Mouse (Mus musculus) midbrain, embryonic 16.5 days (tissue): ENCODE measurements around the gene Rnf214. TPM values are rescaled to one million over a fixed set of nuclear protein-coding genes. Genes with fewer than 3 reads are reported as not detected.
A peak's percentile ranks its signal among the peaks of the same experiment; 100 is the strongest.

Experiments used
- ATAC-seq: fragments of 200-750 bp; cut with Nextera tagmentation; 2 replicates; pipeline ENCODE4 v1.8.0; 2017; ENCODE audit warnings: moderate TSS enrichment
- H3K27ac ChIP-seq: fragments of 300-500 bp; sonication (generic); 2 replicates; pipeline ENCODE4 v1.5.1; 2014; ENCODE audit warnings: mild to moderate bottlenecking, low read length, mixed read lengths
- H3K27me3 ChIP-seq: fragments of 300-500 bp; sonication (generic); 2 replicates; pipeline ENCODE4 v1.6.1; 2014; ENCODE audit warnings: low read depth, low read length, mixed read lengths; ENCODE audit not compliant: control insufficient read depth, insufficient read depth
- H3K36me3 ChIP-seq: fragments of 300-500 bp; sonication (generic); 2 replicates; pipeline ENCODE4 v1.6.1; 2014; ENCODE audit warnings: mild to moderate bottlenecking, low read length, moderate library complexity, mixed read lengths; ENCODE audit not compliant: control insufficient read depth, insufficient read depth
- H3K4me1 ChIP-seq: fragments of 300-500 bp; sonication (generic); 2 replicates; pipeline ENCODE4 v1.6.1; 2014; ENCODE audit warnings: mild to moderate bottlenecking, low read length, mixed read lengths; ENCODE audit not compliant: control insufficient read depth, insufficient read depth
- H3K4me2 ChIP-seq: fragments of 300-500 bp; sonication (generic); 2 replicates; pipeline ENCODE4 v1.6.1; 2014; ENCODE audit warnings: mild to moderate bottlenecking, low read length, mixed read lengths
- H3K4me3 ChIP-seq: fragments of 300-500 bp; sonication (generic); 2 replicates; pipeline ENCODE4 v1.5.1; 2014; ENCODE audit warnings: low read depth, mild to moderate bottlenecking, low read length, moderate library complexity, mixed read lengths
- H3K9ac ChIP-seq: fragments of 300-500 bp; sonication (generic); 2 replicates; pipeline ENCODE4 v1.6.1; 2014; ENCODE audit warnings: low read depth, low read length, mixed read lengths
- H3K9me3 ChIP-seq: fragments of 300-500 bp; sonication (generic); replicated peaks from 2 replicates; pipeline ENCODE4 v1.6.1; 2014; ENCODE audit warnings: mild to moderate bottlenecking, low read length, mixed read lengths; ENCODE audit not compliant: control insufficient read depth, poor library complexity, severe bottlenecking
- WGBS: fragments of 180-500 bp; shearing (Covaris S2); extraction: QIAGEN DNeasy Blood & Tissue Kit; methylation state at CpG from one replicate; pipeline ENCODE4 v1.1.7; 2014; 5-methylcytosine and 5-hydroxymethylcytosine counted together
- polyA plus RNA-seq: library from polyadenylated mRNA; unstranded; fragments of >200 nt; fragmentation: Nextera tagmentation; extraction: Ambion mirVana; gene quantifications from 2 replicates; pipeline ENCODE4 v1.2.1, GENCODE M21; 2015

Gene Rnf214
- 97.9 and 118 TPM in 2 replicates for polyA plus RNA-seq

DNA sequence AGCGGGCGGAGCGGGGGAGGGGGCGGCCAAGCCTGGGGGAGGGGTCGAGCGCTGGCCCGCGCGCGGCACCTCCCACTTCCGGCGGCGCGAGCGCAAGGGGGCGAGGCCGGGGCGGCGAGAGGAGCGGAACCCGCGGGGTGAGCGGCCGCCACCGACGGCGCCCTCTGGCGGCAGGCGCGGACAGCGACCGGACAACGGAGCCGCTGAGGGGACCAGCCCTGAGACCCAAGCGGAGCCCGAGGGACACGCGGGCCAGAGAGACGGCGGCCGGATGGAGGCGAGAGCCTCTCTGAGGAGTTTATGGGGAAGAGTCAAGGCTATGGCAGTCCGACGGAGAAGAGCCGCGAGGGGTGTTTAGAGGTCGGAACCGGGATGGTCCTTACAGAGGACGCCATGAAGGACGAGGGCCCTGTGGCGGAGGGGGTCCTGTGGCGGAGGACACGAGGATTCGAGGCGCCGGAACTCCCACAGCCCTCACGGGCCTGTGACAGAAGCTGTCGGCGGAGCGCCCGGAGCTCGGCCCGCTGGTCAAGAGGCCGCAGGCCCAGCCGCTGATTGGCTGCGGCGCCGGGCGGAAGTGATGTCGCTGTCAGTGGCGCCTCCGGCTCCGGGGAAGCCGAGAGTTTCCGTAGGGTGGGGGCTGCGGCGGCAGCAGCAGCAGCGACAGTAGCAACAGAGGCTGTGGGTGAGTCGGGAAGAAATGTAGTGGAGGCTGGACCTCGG is at the start of gene Rnf214, which contains the start of gene Pcsk7:
TSS of gene Rnf214 (minus strand) at position 557 of the 723 bp plus-strand sequence.
TSS of gene Pcsk7 (plus strand) at position 143 of the 723 bp plus-strand sequence.
- peak; percentile 95 for ATAC-seq
- H3K36me3 ChIP-seq = peaks cover 13% of the 10 kb centered on the region
- peak within 1 kb of the TSS; percentile 98 for H3K27ac ChIP-seq
- H3K4me3 ChIP-seq = peak within 1 kb of the TSS; percentile 95
- H3K4me2 ChIP-seq = peak within 1 kb of the TSS; percentile 86
- no peaks in the 10 kb centered on the region for H3K9me3 ChIP-seq
- peaks cover 25% of the 10 kb centered on the region for H3K4me1 ChIP-seq
- WGBS = under 1% methylated on average over 68 of the region's 80 CpGs
- peak within 1 kb of the TSS; percentile 91 for H3K9ac ChIP-seq
- no peaks in the 10 kb centered on the region for H3K27me3 ChIP-seq

DNA sequence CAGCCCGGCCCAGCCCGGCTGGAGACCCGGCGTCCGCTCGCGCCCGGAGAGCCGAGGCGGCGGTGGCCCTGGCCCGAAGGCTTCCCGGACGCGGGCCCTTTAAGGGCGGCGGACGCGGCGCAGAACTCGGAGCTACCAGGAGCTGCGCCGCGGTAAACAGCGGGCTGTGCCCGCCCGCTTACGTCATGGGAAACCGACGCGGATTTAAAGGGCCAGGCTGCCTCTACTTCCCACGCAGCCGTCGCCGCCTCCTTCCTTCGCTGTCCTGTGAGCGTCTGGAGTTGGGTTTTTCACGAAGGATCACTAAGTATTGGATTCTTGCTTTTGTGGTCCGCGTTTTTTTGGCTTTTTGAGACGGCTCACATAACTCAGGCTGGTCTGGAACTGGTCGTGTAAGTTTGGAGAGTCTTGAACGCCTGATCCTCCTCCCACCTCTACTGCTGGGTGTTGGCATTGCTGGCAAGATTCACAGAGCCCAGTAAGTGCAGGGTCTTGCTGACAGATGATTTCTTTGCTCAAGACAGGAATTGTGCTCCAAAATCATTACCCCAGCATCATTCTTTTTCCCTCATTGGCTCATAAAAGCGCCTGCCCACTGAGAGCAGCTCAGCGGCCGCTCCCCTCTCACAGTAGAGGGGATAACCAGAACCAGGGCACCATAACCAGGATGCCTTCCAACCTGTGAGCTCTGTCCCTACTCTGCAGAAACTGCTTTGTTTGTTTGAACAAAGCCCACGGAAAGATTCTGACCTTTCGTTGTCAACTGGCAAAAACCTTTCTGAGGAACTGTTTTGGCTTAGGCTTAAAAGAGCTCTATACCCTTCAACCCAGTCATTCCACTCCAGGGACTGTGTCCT is 48.6 kb upstream of the Rnf214 start, which contains the start of gene Sidt2:
TSS of gene Sidt2 (minus strand) at position 152 of the 857 bp plus-strand sequence.
- H3K36me3 ChIP-seq = peaks cover 6% of the 10 kb centered on the region; the same call in 1 of the 2 replicates
- peaks cover 21% of the 10 kb centered on the region for H3K4me1 ChIP-seq
- H3K4me3 ChIP-seq = peak within 1 kb of the TSS; percentile 90
- peak within 1 kb of the TSS; percentile 83 for H3K27ac ChIP-seq
- peak within 1 kb of the TSS; percentile 97 for H3K4me2 ChIP-seq
- H3K27me3 ChIP-seq = no peaks in the 10 kb centered on the region
- no peaks in the 10 kb centered on the region for H3K9me3 ChIP-seq
- H3K9ac ChIP-seq = peak within 1 kb of the TSS; percentile 93
- ATAC-seq = peak; percentile 98
- 2% methylated on average over 37 of the region's 48 CpGs for WGBS

DNA sequence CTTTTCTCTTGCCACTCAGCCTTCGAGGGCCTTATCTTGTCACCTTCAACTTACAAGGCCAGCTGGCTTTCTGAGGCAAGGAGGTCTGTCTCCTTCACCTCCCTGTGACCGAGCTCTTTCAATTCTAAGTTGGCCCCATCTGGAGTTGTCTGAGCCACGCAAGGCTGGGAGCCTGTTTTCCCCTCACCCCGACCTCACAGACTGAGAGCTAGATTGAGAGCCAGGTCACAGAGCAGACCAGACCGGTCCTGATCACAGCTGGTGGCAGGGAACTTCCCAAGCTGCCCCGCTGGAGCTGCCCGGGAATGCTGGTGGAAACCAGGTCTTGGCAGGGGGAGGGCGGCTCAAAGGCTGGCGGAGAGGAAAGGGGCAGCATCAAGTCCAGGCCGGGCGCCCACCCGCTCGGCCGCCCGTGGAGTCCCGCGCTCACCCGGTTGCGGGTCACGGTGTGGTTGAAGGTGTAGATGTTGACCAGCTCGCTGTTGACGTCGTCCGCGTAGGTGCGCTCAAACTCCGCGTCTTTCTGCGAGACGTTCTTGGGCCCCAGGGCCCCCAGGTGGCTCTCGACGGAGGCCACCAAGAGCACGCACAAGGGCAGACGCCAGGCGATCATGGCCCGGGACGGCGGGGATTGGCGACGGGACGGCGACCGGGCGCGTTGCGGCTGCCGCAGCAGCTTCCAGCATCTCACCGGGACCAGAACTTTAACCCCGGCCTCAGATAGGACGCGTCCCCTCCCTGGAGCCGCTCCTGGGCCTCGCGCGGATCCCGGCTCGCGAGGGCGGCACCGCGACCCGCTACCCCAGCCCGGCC is 47.8 kb upstream of the Rnf214 start:
- Histone ChIP-seq H3K9ac (peak overlapping the region; percentile 93), H3K4me2 (peak overlapping the region; percentile 97), H3K36me3 (peaks cover 14% of the 10 kb centered on the region; the same call in 1 of the 2 replicates), H3K27me3 (no peaks in the 10 kb centered on the region), H3K27ac (peak overlapping the region; percentile 83), H3K9me3 (no peaks in the 10 kb centered on the region), H3K4me1 (peaks cover 21% of the 10 kb centered on the region), H3K4me3 (peak overlapping the region; percentile 90)
- ATAC-seq = peak; percentile 39
- 1% methylated on average over 44 of the region's 63 CpGs for WGBS

DNA sequence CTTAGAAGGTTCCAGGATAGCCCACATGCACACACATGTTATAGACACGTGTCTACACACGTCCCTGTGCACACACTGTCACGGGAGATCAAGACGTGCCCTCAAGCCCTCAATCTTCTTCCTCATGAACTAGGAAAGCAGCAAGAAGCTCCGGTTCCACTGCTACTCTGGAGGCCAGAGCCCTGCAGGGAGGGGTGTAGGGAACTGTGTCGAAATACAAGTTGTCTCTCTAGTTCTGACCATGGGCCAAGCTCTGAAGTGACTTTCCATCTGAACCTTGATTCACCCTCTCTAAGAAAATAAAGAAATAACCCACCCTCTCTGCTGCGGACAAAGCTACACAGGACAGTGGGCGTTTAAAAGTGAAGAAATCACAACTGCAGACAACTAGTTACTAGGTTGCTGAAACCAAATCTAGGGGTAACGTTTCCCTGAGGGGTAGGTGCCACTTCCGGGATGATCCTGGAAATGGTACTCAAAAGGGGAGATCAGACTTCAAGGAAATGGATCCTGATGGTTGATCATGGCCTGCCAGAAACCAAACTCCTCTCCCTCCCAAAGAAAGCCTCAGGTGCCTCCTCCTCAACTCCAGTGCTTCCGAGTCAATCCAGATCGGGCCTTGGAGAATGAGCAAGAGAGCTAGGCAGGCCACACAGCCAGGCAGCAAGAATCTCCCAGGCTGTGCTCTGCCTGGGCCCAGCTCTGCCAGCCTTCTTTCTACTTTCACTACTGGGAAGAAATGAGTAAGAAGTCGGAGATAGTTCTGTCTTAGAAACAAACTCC is 47.0 kb upstream of the Rnf214 start:
- Histone ChIP-seq H3K27ac (no peak overlapping the region), H3K4me3 (peak overlapping the region; percentile 90), H3K4me1 (peaks cover 21% of the 10 kb centered on the region), H3K9ac (peak overlapping the region; percentile 93), H3K27me3 (no peaks in the 10 kb centered on the region), H3K36me3 (peaks cover 20% of the 10 kb centered on the region; the same call in 1 of the 2 replicates), H3K9me3 (no peaks in the 10 kb centered on the region), H3K4me2 (peak overlapping the region; percentile 97)
- 63% methylated on average over 13 of the region's 13 CpGs for WGBS
- no peak for ATAC-seq

DNA sequence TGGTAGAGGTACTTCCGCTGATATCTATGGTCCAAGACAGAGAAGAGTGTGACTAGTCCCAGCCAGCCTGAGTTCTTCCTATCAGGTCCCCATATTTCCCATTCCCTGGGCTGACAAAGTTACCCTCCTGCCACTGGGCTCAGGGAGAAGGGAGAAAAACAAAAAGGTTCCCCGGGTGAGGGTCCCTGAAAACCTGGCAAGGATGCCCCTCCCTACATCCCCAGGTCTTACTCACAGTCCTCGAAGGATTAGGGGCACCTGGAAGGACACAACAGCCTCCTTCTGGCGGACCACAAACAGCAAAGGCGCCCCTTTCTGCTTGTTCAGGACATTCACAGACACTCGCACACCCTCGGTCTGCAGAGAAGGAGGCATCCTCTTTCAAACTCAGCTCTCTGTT is 46.2 kb upstream of the Rnf214 start:
- WGBS = 82% methylated on average over 7 of the region's 7 CpGs
- Histone ChIP-seq H3K9me3 (no peaks in the 10 kb centered on the region), H3K27ac (no peak overlapping the region), H3K4me3 (no peak overlapping the region), H3K4me1 (peaks cover 21% of the 10 kb centered on the region), H3K4me2 (no peak overlapping the region; the same call in 1 of the 2 replicates), H3K27me3 (no peaks in the 10 kb centered on the region), H3K9ac (0 out of 2 replicates have a peak overlapping the region, but pooled peaks have one; percentile 20), H3K36me3 (peaks cover 25% of the 10 kb centered on the region)
- no peak for ATAC-seq

- no peak for ATAC-seq
- no peak overlapping the region for H3K4me2 ChIP-seq
- no peaks in the 10 kb centered on the region for H3K27me3 ChIP-seq
- 93% methylated on average over 4 of the region's 4 CpGs for WGBS
- no peak overlapping the region for H3K4me3 ChIP-seq
- H3K9ac ChIP-seq = no peak overlapping the region
- no peaks in the 10 kb centered on the region for H3K9me3 ChIP-seq
- no peak overlapping the region for H3K27ac ChIP-seq
- H3K36me3 ChIP-seq = peaks cover 27% of the 10 kb centered on the region
- H3K4me1 ChIP-seq = peaks cover 21% of the 10 kb centered on the region
These were observed 45.3 kb upstream of the Rnf214 start for GRCm38 (mm10) chr9:45952057-45952456.

GRCm38 (mm10) chr9:45946872-45947183 is 40.1 kb upstream of the Rnf214 start:
- no peak overlapping the region for H3K4me2 ChIP-seq
- no peaks in the 10 kb centered on the region for H3K27me3 ChIP-seq
- no peaks in the 10 kb centered on the region for H3K9me3 ChIP-seq
- no peak overlapping the region for H3K27ac ChIP-seq
- whole genome bisulfite sequencing = 94% methylated on average over 10 of the region's 10 CpGs
- peaks cover 50% of the 10 kb centered on the region for H3K36me3 ChIP-seq
- no peak for ATAC-seq
- H3K4me1 ChIP-seq = no peaks in the 10 kb centered on the region
- no peak overlapping the region for H3K9ac ChIP-seq
- H3K4me3 ChIP-seq = no peak overlapping the region
